Comparison of ENCODE assay signal across 8 mouse cellular contexts in genomic region chr4:155222552-155222840, GRCm38 (mm10). TPM values are rescaled to one million over a fixed set of nuclear protein-coding genes. Genes with fewer than 3 reads are reported as not detected.
DNase-seq lines count a peak whose midpoint lies in the region; ATAC-seq and TF ChIP-seq lines count a peak whose summit lies in the region.

Ski (minus strand) TSS chr4:155222592.

- WGBS in kidney, adult 2 months = 22% methylated on average over 60 of the region's 63 CpGs
- 1% methylated on average over 40 of the region's 63 CpGs for WGBS in midbrain, embryonic 15.5 days

- DNase-seq in kidney, adult 2 months = no peak
- DNase-seq in kidney, postnatal 10 days = no peak
- DNase-seq in adrenal gland, postnatal 14 days = no peak
- DNase-seq in gastrocnemius, postnatal 4 days (ENCODE audit: low spot score in 2 of 2) = no peak
- DNase-seq in layer of hippocampus, postnatal 10 days (ENCODE audit: low spot score in 2 of 2) = no peak
- DNase-seq in urinary bladder, postnatal 4 days (ENCODE audit: low spot score in 2 of 2) = no peak
- no peak for DNase-seq in right cerebral cortex, postnatal 25 days

- H3K4me3 ChIP-seq in kidney, adult 2 months (ENCODE audit: insufficient read depth, low read depth, low read length) = peak within 1 kb of the TSS; percentile 98
- peak within 1 kb of the TSS; percentile 85 for H3K4me3 ChIP-seq in midbrain, embryonic 15.5 days

- peak within 1 kb of the TSS; percentile 95 for H3K4me2 ChIP-seq in midbrain, embryonic 15.5 days

- no peak for TF ChIP-seq POLR2A in kidney, adult 2 months (IDR thresholded peaks at IDR 0.05; ENCODE audit: low read depth, low read length)

- peaks cover 42% of the 10 kb centered on the region for H3K4me1 ChIP-seq in kidney, adult 2 months (ENCODE audit: control insufficient read depth, insufficient read depth, low read length)
- peaks cover 43% of the 10 kb centered on the region for H3K4me1 ChIP-seq in midbrain, embryonic 15.5 days

- no peak for ATAC-seq in midbrain, embryonic 15.5 days (replicated peaks)

- H3K27me3 ChIP-seq in kidney, adult 2 months (replicated peaks; ENCODE audit: control insufficient read depth, insufficient read depth, low read length) = no peaks in the 10 kb centered on the region
- H3K27me3 ChIP-seq in midbrain, embryonic 15.5 days (replicated peaks) = no peaks in the 10 kb centered on the region

- H3K27ac ChIP-seq in kidney, adult 2 months (ENCODE audit: insufficient read depth, low read depth, low read length) = peak within 1 kb of the TSS; percentile 99
- H3K27ac ChIP-seq in midbrain, embryonic 15.5 days = peak within 1 kb of the TSS; percentile 94

- no peaks in the 10 kb centered on the region for H3K36me3 ChIP-seq in kidney, adult 2 months (ENCODE audit: control insufficient read depth, insufficient read depth, low read length)
- no peaks in the 10 kb centered on the region for H3K36me3 ChIP-seq in midbrain, embryonic 15.5 days (replicated peaks)

- no peaks in the 10 kb centered on the region for H3K9me3 ChIP-seq in midbrain, embryonic 15.5 days

- H3K9ac ChIP-seq in midbrain, embryonic 15.5 days = peak within 1 kb of the TSS; percentile 88

- TF ChIP-seq CTCF in kidney, adult 2 months (conservative IDR thresholded peaks at IDR 0.05; ENCODE audit: insufficient read depth, insufficient read length, low read depth, low read length) = no peak

RNA-seq across cellular contexts. Expression of gene Ski, which starts in this region (rescaled TPM):
- polyA plus RNA-seq in kidney, adult 2 months (2012; rRNA removed) = 40.4 and 43.9 TPM in 2 replicates
- total RNA-seq in adrenal gland, postnatal 14 days (2021) = 66.2 and 70.1 TPM in 2 replicates
- total RNA-seq in gastrocnemius, postnatal 4 days (2021) = 100 to 1,000 TPM; 133 to 138 TPM
- 100 to 1,000 TPM; 118 TPM for total RNA-seq in layer of hippocampus, postnatal 10 days (2021)
- polyA plus RNA-seq in midbrain, embryonic 15.5 days (2015; fragmentation: Nextera tagmentation; extraction: Ambion mirVana) = 10.1 and 10.8 TPM in 2 replicates
